Mouse (Mus musculus) heart, postnatal 0 days (tissue): ENCODE results near the gene Olfr958.

Experiments used
- CTCF ChIP-seq: IDR thresholded peaks from 2 replicates; pipeline ENCODE4 v1.5.1; 2016; ENCODE audit warnings: antibody characterized with exemption, control low read depth, low read depth
- EP300 ChIP-seq: IDR thresholded peaks from 2 replicates; pipeline ENCODE4 v1.6.1; 2016; ENCODE audit warnings: antibody characterized with exemption, low read depth

DNA sequence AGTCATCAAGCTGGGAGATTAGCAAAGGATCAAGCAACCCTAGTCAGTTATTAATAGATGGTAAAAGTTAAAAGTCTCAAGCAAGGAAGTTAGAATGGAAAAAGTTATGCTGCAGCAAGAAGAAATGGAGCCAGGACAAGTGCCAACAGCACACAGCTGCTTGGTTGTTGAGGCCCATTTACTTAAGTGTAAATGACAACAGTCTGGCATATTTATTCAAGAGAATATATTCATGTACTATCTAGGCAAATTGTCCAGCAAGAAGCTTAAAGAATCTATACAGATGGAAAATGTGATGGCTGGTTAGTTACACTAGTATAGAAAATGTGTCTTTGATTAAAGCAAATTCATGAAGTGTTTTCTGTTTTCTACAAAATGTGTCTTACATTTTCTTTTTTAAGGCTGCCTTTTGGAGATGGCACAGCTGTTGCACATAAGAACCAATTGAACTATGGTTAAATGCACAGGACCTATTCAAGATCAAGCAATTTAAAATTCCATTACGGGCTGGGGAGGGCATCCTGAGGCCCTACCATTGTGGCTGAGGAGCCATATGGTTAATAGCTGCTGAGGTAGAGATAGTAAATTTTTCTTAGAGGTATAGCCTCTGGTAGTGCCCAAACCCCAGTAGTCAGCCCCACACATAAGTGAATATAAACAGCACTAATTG, 30.1 kb downstream of the Olfr958 start:
- TF ChIP-seq CTCF, result no peak
- no peak for TF ChIP-seq EP300
